Mouse (Mus musculus) liver, embryonic 14.5 days (tissue): Measurements from ENCODE around the gene Ascl2. TPM values are rescaled to one million over a fixed set of nuclear protein-coding genes. Genes with fewer than 3 reads are reported as not detected.

Experiments
- ATAC-seq: fragments of 200-750 bp; cut with Nextera tagmentation; 2 replicates; pipeline ENCODE4 v1.8.0; 2017; ENCODE audit warnings: moderate number of reproducible peaks, mild to moderate bottlenecking, moderate library complexity; ENCODE audit not compliant: insufficient read depth
- DNase-seq, 3 experiments: peaks; one replicate each; pipeline ENCODE4 v3.0.0-alpha.2; 2012 to 2013; ENCODE audit warnings: low read depth in 3 of 3, low spot score in 3 of 3
- H3K27ac ChIP-seq: fragments of 300-500 bp; sonication (generic); 2 replicates; pipeline ENCODE4 v1.5.1; 2014; ENCODE audit warnings: moderate library complexity, mild to moderate bottlenecking, control low read depth, inconsistent platforms
- H3K27me3 ChIP-seq: fragments of 300-500 bp; sonication (generic); 2 replicates; pipeline ENCODE4 v1.6.1; 2014; ENCODE audit warnings: mild to moderate bottlenecking, low read length, moderate library complexity; ENCODE audit not compliant: control insufficient read depth, insufficient read depth
- H3K36me3 ChIP-seq: fragments of 300-500 bp; sonication (generic); replicated peaks from 2 replicates; pipeline ENCODE4 v1.6.1; 2014; ENCODE audit warnings: low read depth; ENCODE audit not compliant: control insufficient read depth, insufficient read depth
- H3K4me1 ChIP-seq, 2 experiments: fragments of 200-500 bp in 1 of 2; fragments of 300-500 bp in 1 of 2; sonication (generic) in 1 of 2; replicated peaks; 2 replicates each; pipeline ENCODE4 v1.6.1; 2012 to 2014; ENCODE audit warnings: antibody characterized with exemption in 1 of 2, inconsistent platforms in 1 of 2, low read length in 1 of 2; ENCODE audit not compliant: control insufficient read depth in 2 of 2, insufficient read depth in 2 of 2
- H3K4me2 ChIP-seq: fragments of 300-500 bp; sonication (generic); 2 replicates; pipeline ENCODE4 v1.6.1; 2014; ENCODE audit warnings: low read depth, mild to moderate bottlenecking, control low read depth, moderate library complexity
- H3K4me3 ChIP-seq, 2 experiments: fragments of 200-500 bp in 1 of 2; fragments of 300-500 bp in 1 of 2; sonication (generic) in 1 of 2; 2 replicates each; pipeline ENCODE4 v1.5.1; 2012 to 2014; ENCODE audit warnings: low read depth in 2 of 2, low read length in 2 of 2, mild to moderate bottlenecking in 2 of 2, control low read depth in 1 of 2, inconsistent platforms in 1 of 2, moderate library complexity in 1 of 2; ENCODE audit not compliant: insufficient read depth in 1 of 2
- H3K9ac ChIP-seq: fragments of 300-500 bp; sonication (generic); replicated peaks from 2 replicates; pipeline ENCODE4 v1.6.1; 2014; ENCODE audit warnings: mild to moderate bottlenecking, control low read depth, moderate library complexity
- H3K9me3 ChIP-seq: fragments of 300-500 bp; sonication (generic); 2 replicates; pipeline ENCODE4 v1.6.1; 2016; ENCODE audit warnings: low read length, mixed read lengths; ENCODE audit not compliant: control insufficient read depth
- CTCF ChIP-seq: IDR thresholded peaks from 2 replicates; pipeline ENCODE4 v1.5.1; 2016; ENCODE audit warnings: antibody characterized with exemption, low read depth, control low read depth
- EP300 ChIP-seq: IDR thresholded peaks from 2 replicates; pipeline ENCODE4 v1.6.1; 2016; ENCODE audit warnings: antibody characterized with exemption, low read depth
- WGBS: fragments of 180-500 bp; shearing (Covaris S2); extraction: QIAGEN DNeasy Blood & Tissue Kit; methylation state at CpG from one replicate; pipeline ENCODE4 v1.1.7; 2014; ENCODE audit not compliant: insufficient replicate concordance; 5-methylcytosine and 5-hydroxymethylcytosine counted together
- polyA plus RNA-seq, 2 experiments: library from polyadenylated mRNA; depleted of rRNA in 1 of 2; stranded (reverse) in 1 of 2; unstranded in 1 of 2; fragments of >200 nt; fragmentation: Nextera tagmentation in 1 of 2; extraction: Ambion mirVana in 1 of 2; gene quantifications; 2 replicates each; pipeline versions ENCODE4 v1.2.1 to v1.2.3; 2012 to 2014

Ascl2 gene
- polyA plus RNA-seq, 2 experiments: 0.30 to 0.36 TPM

- no peak for DNase-seq
- Histone ChIP-seq H3K27me3 (no peaks in the 10 kb centered on the region), H3K9ac (no peak overlapping the region), H3K4me3 (no peak overlapping the region), H3K36me3 (no peaks in the 10 kb centered on the region), H3K4me1 (peaks cover 0 to 7% of the 10 kb centered on the region in 2 experiments; a peak in 2 of 4 replicates), H3K9me3 (no peaks in the 10 kb centered on the region), H3K4me2 (no peak overlapping the region), H3K27ac (no peak overlapping the region)
- TF ChIP-seq CTCF (no peak), EP300 (no peak)
- WGBS: 85% methylated on average over 7 of the region's 7 CpGs
- ATAC-seq: no peak
Measured at GRCm38 (mm10) chr7:143014862-143015659, 46.0 kb upstream of the Ascl2 start.

- no peak overlapping the region for H3K4me2 ChIP-seq
- no peak overlapping the region for H3K9ac ChIP-seq
- no peak overlapping the region for H3K27ac ChIP-seq
- no peaks in the 10 kb centered on the region for H3K9me3 ChIP-seq
- TF ChIP-seq EP300: no peak
- no peak for TF ChIP-seq CTCF
- no peak for ATAC-seq
- no peak overlapping the region for H3K4me3 ChIP-seq
- H3K4me1 ChIP-seq: peaks cover 0 to 13% of the 10 kb centered on the region in 2 experiments; a peak in 2 of 4 replicates
- H3K36me3 ChIP-seq: no peaks in the 10 kb centered on the region; the same call in 1 of the 2 replicates
- no peak for DNase-seq
- no peaks in the 10 kb centered on the region for H3K27me3 ChIP-seq
- WGBS: 51% methylated on average over 8 of the region's 8 CpGs
Measured at GRCm38 (mm10) chr7:143013420-143014178, 44.5 kb upstream of the Ascl2 start.

DNA sequence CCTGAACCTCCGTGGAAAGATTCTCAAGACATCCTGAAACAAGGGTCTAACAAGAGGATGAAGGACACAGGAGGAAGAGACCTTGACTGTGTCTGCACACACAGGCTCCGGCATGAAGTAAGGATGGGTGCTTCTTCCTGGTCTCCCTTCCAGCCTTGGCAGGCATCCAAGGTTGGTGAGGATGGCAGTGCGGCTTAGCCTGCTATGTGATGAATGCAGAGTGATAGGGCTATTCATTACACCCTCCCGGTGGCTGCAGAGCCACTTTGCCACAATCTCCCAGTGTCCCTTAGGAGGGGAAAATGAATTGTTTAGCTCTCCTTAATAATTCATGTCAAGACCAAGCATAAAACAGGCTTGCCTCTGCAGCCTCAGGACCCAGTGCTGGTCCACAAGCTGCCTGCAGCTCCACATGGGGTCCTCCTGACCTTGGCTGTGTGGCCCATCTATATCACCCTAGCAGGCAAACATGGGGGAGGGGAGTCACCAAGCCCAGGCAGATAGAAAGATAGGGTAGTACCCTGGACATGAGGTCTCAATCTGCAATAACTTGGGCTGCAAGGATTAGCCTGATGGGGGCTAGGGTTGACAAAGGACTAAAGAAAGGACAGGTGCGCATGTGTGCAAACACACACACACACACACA lies 43.3 kb upstream of the Ascl2 start:
- Histone ChIP-seq H3K4me2 (no peak overlapping the region), H3K27ac (no peak overlapping the region), H3K9ac (no peak overlapping the region), H3K4me3 (no peak overlapping the region), H3K4me1 (peaks cover 0 to 22% of the 10 kb centered on the region in 2 experiments; a peak in 2 of 4 replicates), H3K27me3 (no peaks in the 10 kb centered on the region), H3K36me3 (peaks cover 9% of the 10 kb centered on the region), H3K9me3 (no peaks in the 10 kb centered on the region)
- WGBS: 73% methylated on average over 5 of the region's 5 CpGs
- no peak for TF ChIP-seq EP300
- TF ChIP-seq CTCF: no peak; the same call in 1 of the 2 replicates
- no peak for ATAC-seq
- no peak for DNase-seq

GRCm38 (mm10) chr7:143011226-143011625 lies 42.2 kb upstream of the Ascl2 start:
- ATAC-seq (no peak), DNase-seq (no peak)
- no peaks in the 10 kb centered on the region for H3K9me3 ChIP-seq
- no peak overlapping the region for H3K4me2 ChIP-seq
- H3K27me3 ChIP-seq: no peaks in the 10 kb centered on the region
- no peak overlapping the region for H3K27ac ChIP-seq
- H3K9ac ChIP-seq: no peak overlapping the region
- WGBS: 92% methylated on average over 1 of the region's 1 CpGs
- H3K36me3 ChIP-seq: peaks cover 15% of the 10 kb centered on the region
- H3K4me3 ChIP-seq: no peak overlapping the region
- peaks cover 0 to 22% of the 10 kb centered on the region in 2 experiments; a peak in 2 of 4 replicates for H3K4me1 ChIP-seq
- TF ChIP-seq CTCF: no peak
- TF ChIP-seq EP300: no peak
